Mouse (Mus musculus): ENCODE data around the gene Bcas3.

DNA sequence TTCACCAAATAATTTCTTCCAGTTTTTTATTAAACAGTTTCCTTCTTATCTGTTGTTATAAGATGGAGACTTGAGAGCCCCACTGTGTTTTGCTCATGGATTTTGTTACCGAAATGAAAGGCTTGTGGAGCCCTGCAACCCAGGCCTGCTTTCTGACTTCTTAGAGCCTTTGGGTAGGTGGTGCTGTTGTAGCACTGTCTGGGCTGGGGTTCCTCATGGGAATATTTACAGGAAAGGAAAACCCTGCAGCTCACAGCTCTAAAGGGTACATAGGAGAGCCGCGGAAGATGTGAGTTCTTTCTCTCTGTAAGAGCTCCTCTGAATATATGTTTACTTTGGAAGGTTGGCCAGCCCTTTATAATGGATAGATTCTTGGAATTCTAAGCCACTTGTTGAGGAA, 41.0 kb downstream of the Bcas3 start:
- TF ChIP-seq CTCF (IDR thresholded peaks at IDR 0.05; ENCODE audit: borderline replicate concordance, insufficient read depth, low read length), result no peak
- no peak for TF ChIP-seq POLR2A (IDR thresholded peaks at IDR 0.05; ENCODE audit: low read depth, low read length)
